Mouse (Mus musculus) heart, adult 2 months (tissue): ENCODE measurements around the gene Pnpla6.

Source experiments
- CTCF ChIP-seq: fragments of 200-600 bp; IDR thresholded peaks from 2 replicates; pipeline ENCODE4 v1.8.1; 2022; ENCODE audit warnings: antibody characterized with exemption, mild to moderate bottlenecking, moderate library complexity
- EP300 ChIP-seq: fragments of 200-500 bp; IDR thresholded peaks from 2 replicates; pipeline ENCODE4 v1.6.1; 2011; ENCODE audit warnings: low read depth, low read length, control low read depth; ENCODE audit not compliant: insufficient read depth
- POLR2A ChIP-seq: fragments of 200-500 bp; IDR thresholded peaks from 2 replicates; pipeline ENCODE4 v1.6.1; 2011; ENCODE audit warnings: mild to moderate bottlenecking, low read depth, low read length, control low read depth; ENCODE audit not compliant: insufficient read depth

- TF ChIP-seq CTCF (no peak), EP300 (no peak), POLR2A (no peak)
Measured at GRCm38 (mm10) chr8:3517117-3517495, 1.9 kb downstream of the Pnpla6 start.
